Mouse (Mus musculus): ENCODE results near the gene Zmynd8. TPM values are rescaled to one million over a fixed set of nuclear protein-coding genes. Genes with fewer than 3 reads are reported as not detected.
A peak's percentile ranks its signal among the peaks of the same experiment; 100 is the strongest.

Zmynd8 gene
- polyA plus RNA-seq, 1 experiment: 75.2 TPM

DNA sequence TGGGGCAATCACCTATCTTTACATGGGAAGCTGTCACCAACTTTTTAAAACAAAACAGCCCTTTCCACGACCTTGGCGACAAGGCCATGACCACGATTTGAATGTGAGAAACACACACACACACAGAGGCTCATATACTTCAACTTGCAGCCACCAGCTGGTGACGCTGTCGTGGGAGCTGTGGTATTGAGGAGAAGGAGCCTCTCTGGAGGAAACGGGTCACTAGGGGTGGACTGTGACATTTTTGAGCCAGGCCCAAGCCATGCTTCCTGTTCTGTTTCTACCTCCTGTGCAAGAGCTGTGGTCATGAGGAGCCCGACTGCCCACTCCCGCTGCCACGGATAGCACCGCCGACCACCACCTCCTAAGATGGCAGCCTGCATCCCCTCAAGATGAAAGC is 46.4 kb downstream of the Zmynd8 start:
- TF ChIP-seq POLR2A (IDR thresholded peaks at IDR 0.05; ENCODE audit: borderline replicate concordance, control insufficient read depth, low read depth, low read length) (0 out of 2 replicates have a peak, but pooled peaks have one; percentile 15), CTCF (IDR thresholded peaks at IDR 0.05; ENCODE audit: control insufficient read depth, insufficient read depth, low read length) (peak; percentile 29; the same call in 1 of the 2 replicates)
- Histone ChIP-seq H3K4me3 (replicated peaks; ENCODE audit: control insufficient read depth, low read depth, low read length) (no peak overlapping the region), H3K27ac (ENCODE audit: control insufficient read depth, insufficient read depth, low read depth, low read length, poor library complexity) (peak overlapping the region; percentile 80), H3K4me1 (ENCODE audit: control insufficient read depth, insufficient read depth, low read length) (peaks cover 19% of the 10 kb centered on the region)
- 24% methylated on average over 11 of the region's 11 CpGs for WGBS

- no peak for TF ChIP-seq POLR2A (IDR thresholded peaks at IDR 0.05; ENCODE audit: borderline replicate concordance, control insufficient read depth, low read depth, low read length)
- TF ChIP-seq CTCF (IDR thresholded peaks at IDR 0.05; ENCODE audit: control insufficient read depth, insufficient read depth, low read length): no peak
- 82% methylated on average over 13 of the region's 13 CpGs for WGBS
- H3K4me3 ChIP-seq (replicated peaks; ENCODE audit: control insufficient read depth, low read depth, low read length): no peak overlapping the region
- H3K4me1 ChIP-seq (ENCODE audit: control insufficient read depth, insufficient read depth, low read length): peaks cover 19% of the 10 kb centered on the region
- peak overlapping the region; percentile 80 for H3K27ac ChIP-seq (ENCODE audit: control insufficient read depth, insufficient read depth, low read depth, low read length, poor library complexity)
Measured at GRCm38 (mm10) chr2:165851811-165852415, 46.9 kb downstream of the Zmynd8 start.

DNA sequence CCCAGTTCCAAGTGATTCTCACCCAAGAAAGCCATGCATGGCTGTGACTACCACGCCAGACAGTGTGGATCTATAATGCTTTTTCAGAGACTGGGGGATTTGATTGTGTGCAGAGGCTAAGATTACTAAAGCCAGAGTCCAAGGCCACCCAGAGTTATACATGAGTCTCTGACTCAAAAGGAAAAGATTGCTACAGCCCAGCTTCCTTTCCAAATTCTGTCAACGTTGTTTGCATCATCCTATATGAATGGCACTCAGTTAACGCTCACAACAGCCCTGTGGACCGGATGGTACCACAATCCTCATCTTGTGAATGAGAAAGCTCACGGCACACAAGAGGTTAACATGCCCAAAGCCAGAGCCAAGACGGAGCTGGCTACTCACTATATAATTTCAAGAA is 48.0 kb downstream of the Zmynd8 start:
- Histone ChIP-seq H3K4me3 (replicated peaks; ENCODE audit: control insufficient read depth, low read depth, low read length) (no peak overlapping the region), H3K27ac (ENCODE audit: control insufficient read depth, insufficient read depth, low read depth, low read length, poor library complexity) (peak overlapping the region; percentile 80; the same call in 1 of the 2 replicates), H3K4me1 (ENCODE audit: control insufficient read depth, insufficient read depth, low read length) (peaks cover 14% of the 10 kb centered on the region)
- WGBS: 52% methylated on average over 6 of the region's 6 CpGs
- no peak for TF ChIP-seq POLR2A (IDR thresholded peaks at IDR 0.05; ENCODE audit: borderline replicate concordance, control insufficient read depth, low read depth, low read length)
- no peak for TF ChIP-seq CTCF (IDR thresholded peaks at IDR 0.05; ENCODE audit: control insufficient read depth, insufficient read depth, low read length)

DNA sequence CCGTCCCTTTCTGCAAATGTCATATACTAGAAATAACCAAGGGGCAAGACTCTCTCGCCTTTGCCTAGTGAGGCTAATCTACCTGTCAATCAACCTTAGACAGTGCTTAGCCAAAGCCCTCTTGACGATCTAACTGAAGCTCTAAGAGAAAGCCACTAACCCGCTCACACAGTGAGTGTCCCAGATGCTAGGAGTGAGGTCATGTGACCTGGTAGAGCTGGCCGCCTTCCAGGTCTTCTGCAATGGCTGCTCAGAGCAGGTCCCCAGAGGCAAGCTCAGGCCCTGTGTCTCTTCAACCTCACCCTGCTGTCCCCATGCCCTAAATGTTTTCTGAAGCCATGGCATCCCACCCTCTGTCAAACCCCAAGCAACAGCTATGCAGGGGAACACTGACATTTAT is 49.7 kb downstream of the Zmynd8 start:
- Histone ChIP-seq H3K4me1 (ENCODE audit: control insufficient read depth, insufficient read depth, low read length) (peaks cover 8% of the 10 kb centered on the region), H3K27ac (ENCODE audit: control insufficient read depth, insufficient read depth, low read depth, low read length, poor library complexity) (no peak overlapping the region), H3K4me3 (replicated peaks; ENCODE audit: control insufficient read depth, low read depth, low read length) (no peak overlapping the region)
- 37% methylated on average over 5 of the region's 5 CpGs for WGBS
- TF ChIP-seq CTCF (IDR thresholded peaks at IDR 0.05; ENCODE audit: control insufficient read depth, insufficient read depth, low read length) (no peak), POLR2A (IDR thresholded peaks at IDR 0.05; ENCODE audit: borderline replicate concordance, control insufficient read depth, low read depth, low read length) (no peak)

- TF ChIP-seq POLR2A (IDR thresholded peaks at IDR 0.05; ENCODE audit: borderline replicate concordance, control insufficient read depth, low read depth, low read length) (no peak), CTCF (IDR thresholded peaks at IDR 0.05; ENCODE audit: control insufficient read depth, insufficient read depth, low read length) (no peak)
- H3K4me1 ChIP-seq (ENCODE audit: control insufficient read depth, insufficient read depth, low read length): peaks cover 3% of the 10 kb centered on the region; the same call in 1 of the 2 replicates
- no peak overlapping the region for H3K27ac ChIP-seq (ENCODE audit: control insufficient read depth, insufficient read depth, low read depth, low read length, poor library complexity)
- 68% methylated on average over 8 of the region's 8 CpGs for WGBS
- H3K4me3 ChIP-seq (replicated peaks; ENCODE audit: control insufficient read depth, low read depth, low read length): no peak overlapping the region
Measured at GRCm38 (mm10) chr2:165846787-165847186, 52.0 kb downstream of the Zmynd8 start.

DNA sequence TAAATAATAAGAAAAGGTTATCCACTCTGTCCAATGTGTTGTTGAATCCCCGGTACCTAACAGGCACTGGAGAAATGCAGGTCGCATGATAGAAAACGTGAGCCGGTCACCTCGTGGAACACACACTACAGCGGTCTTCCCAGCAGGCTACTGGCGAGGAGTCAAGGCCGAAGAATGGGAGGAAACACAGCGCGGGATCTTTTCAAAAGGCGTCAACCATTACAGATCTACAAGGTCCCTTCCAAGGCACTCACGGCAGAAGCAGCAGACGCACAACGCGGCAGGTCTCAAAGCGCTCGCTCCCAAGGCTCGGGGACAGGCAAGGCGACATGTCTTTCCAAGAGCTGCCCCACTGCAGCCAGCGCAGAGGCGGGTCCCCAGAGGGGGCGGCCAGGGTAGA is 53.3 kb downstream of the Zmynd8 start:
- Histone ChIP-seq H3K4me3 (replicated peaks; ENCODE audit: control insufficient read depth, low read depth, low read length) (no peak overlapping the region), H3K4me1 (ENCODE audit: control insufficient read depth, insufficient read depth, low read length) (peaks cover 1% of the 10 kb centered on the region; the same call in 1 of the 2 replicates), H3K27ac (ENCODE audit: control insufficient read depth, insufficient read depth, low read depth, low read length, poor library complexity) (no peak overlapping the region)
- whole genome bisulfite sequencing: 94% methylated on average over 22 of the region's 22 CpGs
- TF ChIP-seq POLR2A (IDR thresholded peaks at IDR 0.05; ENCODE audit: borderline replicate concordance, control insufficient read depth, low read depth, low read length) (no peak), CTCF (IDR thresholded peaks at IDR 0.05; ENCODE audit: control insufficient read depth, insufficient read depth, low read length) (no peak)

DNA sequence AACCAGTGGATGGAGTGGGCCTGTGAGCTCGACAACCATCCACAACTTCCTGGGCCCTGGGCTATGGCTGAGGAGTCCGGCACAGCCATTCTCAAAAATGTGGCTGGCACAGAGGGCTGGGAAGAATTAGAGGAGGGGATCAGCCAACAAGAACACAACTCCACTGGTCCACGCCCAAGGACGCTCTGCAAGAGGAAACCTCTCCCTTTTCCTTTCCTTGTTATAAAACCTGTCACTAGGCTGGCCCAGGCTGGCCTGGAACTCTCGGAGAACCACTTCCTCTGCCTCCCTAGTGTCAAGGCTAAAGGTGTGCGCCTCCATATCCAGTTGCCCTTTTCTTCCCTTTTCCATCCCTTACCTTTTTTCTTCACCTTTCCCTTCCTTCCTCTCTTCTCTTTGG is 55.5 kb downstream of the Zmynd8 start:
- Histone ChIP-seq H3K27ac (ENCODE audit: control insufficient read depth, insufficient read depth, low read depth, low read length, poor library complexity) (no peak overlapping the region), H3K4me1 (ENCODE audit: control insufficient read depth, insufficient read depth, low read length) (no peaks in the 10 kb centered on the region), H3K4me3 (replicated peaks; ENCODE audit: control insufficient read depth, low read depth, low read length) (no peak overlapping the region)
- TF ChIP-seq POLR2A (IDR thresholded peaks at IDR 0.05; ENCODE audit: borderline replicate concordance, control insufficient read depth, low read depth, low read length) (no peak), CTCF (IDR thresholded peaks at IDR 0.05; ENCODE audit: control insufficient read depth, insufficient read depth, low read length) (no peak)
- 85% methylated on average over 6 of the region's 6 CpGs for WGBS

GRCm38 (mm10) chr2:165842241-165842640 is 56.6 kb downstream of the Zmynd8 start:
- WGBS: 95% methylated on average over 10 of the region's 10 CpGs
- Histone ChIP-seq H3K27ac (ENCODE audit: control insufficient read depth, insufficient read depth, low read depth, low read length, poor library complexity) (no peak overlapping the region), H3K4me1 (ENCODE audit: control insufficient read depth, insufficient read depth, low read length) (no peaks in the 10 kb centered on the region), H3K4me3 (replicated peaks; ENCODE audit: control insufficient read depth, low read depth, low read length) (no peak overlapping the region)
- TF ChIP-seq POLR2A (IDR thresholded peaks at IDR 0.05; ENCODE audit: borderline replicate concordance, control insufficient read depth, low read depth, low read length): no peak
- TF ChIP-seq CTCF (IDR thresholded peaks at IDR 0.05; ENCODE audit: control insufficient read depth, insufficient read depth, low read length): no peak

All from bone marrow, adult 2 months (tissue).